Mouse (Mus musculus): Measurements from ENCODE around the gene Smok3b.

DNA sequence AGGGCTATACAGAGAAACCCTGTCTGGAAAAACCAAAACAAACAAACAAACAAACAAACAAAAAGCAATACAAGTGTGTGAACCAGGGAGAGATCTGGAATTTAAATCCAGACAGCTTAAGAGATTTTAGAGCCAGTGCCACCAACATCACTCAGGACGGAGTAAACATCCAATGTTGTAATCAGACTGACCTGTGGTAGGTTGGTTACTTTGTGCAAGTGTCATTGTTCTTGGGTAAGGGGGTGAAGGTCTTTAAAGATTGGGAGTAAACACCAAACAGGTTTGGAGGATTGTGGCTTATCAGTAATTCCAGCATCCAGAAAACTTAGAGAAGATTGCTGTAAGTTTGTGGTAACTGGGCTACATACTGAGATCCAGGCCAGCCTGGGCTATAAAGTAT is 34.9 kb upstream of the Smok3b start:
- no peak for TF ChIP-seq TAL1 (IDR thresholded peaks at IDR 0.05; ENCODE audit: low read length)
- TF ChIP-seq GATA1 (IDR thresholded peaks at IDR 0.05; ENCODE audit: low read length): no peak
